Mouse (Mus musculus) spleen, adult 2 months (tissue): ENCODE results near the gene Cd5.

ENCODE experiments used
- CTCF ChIP-seq: fragments of 200-500 bp; IDR thresholded peaks from 2 replicates; pipeline ENCODE4 v1.5.1; 2011; ENCODE audit warnings: mild to moderate bottlenecking, inconsistent platforms; ENCODE audit not compliant: insufficient read depth, insufficient read length, insufficient replicate concordance; ENCODE audit errors: extremely low read depth
- POLR2A ChIP-seq: fragments of 200-500 bp; IDR thresholded peaks from 2 replicates; pipeline ENCODE4 v1.6.1; 2011; ENCODE audit warnings: low read depth, low read length, inconsistent platforms

- TF ChIP-seq CTCF (no peak), POLR2A (no peak)
Measured at GRCm38 (mm10) chr19:10701013-10701726, 37.6 kb downstream of the Cd5 start.
